Mouse (Mus musculus) hindbrain, embryonic 16.5 days (tissue): ENCODE data around the gene Fam114a2. TPM values are rescaled to one million over a fixed set of nuclear protein-coding genes. Genes with fewer than 3 reads are reported as not detected.

Source experiments
- polyA plus RNA-seq: library from polyadenylated mRNA; unstranded; fragments of >200 nt; fragmentation: Nextera tagmentation; extraction: Ambion mirVana; gene quantifications from 2 replicates; pipeline ENCODE4 v1.2.1, GENCODE M21; 2015

The Fam114a2 gene
- polyA plus RNA-seq, 1 experiment from 2014 or later, result 77.0 TPM

Other genes starting within 250 kb of the Fam114a2 start
- 55.8 and 61.4 TPM in 2 replicates for gene Mfap3, start within 50 bp of the Fam114a2 start, polyA plus RNA-seq
- gene Galnt10, start 126.8 kb upstream of the Fam114a2 start, polyA plus RNA-seq, result 12.3 and 13.1 TPM in 2 replicates